Mouse (Mus musculus) lung, postnatal 10 days (tissue): ENCODE results near the gene Sgip1.

Experiments
- DNase-seq: peaks from one replicate; pipeline ENCODE4 v3.0.0; 2021

Sgip1 gene

DNA sequence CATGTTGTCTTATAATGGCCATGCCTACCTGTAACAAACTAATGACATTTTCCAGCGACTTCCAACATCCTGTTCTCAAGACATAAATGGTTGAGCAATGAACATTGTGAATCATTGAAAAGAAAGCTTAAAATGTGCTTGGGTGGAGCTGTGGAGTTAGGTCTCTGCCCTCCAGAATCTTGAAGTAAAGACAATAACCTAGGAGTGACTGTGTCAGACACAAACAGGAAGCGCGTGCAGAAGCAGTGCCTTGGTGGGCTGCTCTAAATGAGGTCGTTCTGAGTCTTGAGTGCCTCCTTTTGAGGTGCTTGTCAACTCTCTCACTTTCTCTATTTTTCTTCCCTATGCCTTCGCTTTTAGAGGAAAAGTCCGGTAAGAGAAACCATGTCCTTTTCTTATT, 159.1 kb downstream of the Sgip1 start:
- no peak for DNase-seq

DNA sequence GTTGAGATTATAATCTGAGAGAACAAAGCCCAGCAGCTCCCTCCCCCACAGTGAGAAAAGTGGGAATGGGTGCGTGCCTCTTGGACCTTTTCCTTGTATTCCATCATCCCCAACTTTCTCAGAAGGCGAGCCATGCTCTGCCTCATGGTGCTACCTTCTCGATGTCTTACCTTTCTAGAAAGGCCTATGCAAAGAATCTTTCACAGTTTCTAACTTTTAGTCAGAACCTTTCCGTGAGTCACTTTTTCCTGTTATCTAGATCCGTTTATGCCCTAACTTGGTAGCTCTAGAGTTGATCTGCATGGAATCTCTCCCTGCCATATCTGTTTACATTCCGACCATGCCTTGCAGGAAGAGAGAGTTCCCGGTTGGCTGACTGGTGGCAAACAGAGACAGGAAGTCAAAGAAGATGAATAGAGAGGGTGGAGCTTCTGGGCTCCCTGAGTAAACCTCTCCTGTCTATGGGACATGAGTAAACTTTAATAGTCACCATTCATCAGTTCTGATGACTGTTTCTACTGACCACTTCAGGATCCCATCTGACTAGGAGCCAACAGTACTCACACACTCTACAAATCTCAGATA, 166.8 kb downstream of the Sgip1 start:
- DNase-seq, result peak; percentile 44

DNA sequence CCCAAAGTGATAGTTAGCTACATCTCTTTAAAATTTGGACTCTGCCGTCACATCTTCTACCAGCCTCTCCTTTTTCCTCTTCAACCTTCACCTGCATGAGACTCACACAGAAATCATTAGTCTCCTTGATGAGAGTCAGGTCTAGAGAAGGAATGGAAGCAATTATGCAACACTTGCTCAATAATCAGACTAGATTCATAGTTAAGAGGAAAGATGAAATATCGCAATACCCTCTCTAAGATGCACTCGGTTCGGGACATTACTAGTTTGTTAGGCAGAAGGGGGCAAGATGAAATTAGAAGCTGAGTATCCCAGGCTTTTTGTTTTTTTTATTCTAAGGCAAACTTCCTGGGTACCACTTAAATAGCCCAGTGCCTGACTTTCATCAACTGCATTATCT, 169.1 kb downstream of the Sgip1 start:
- no peak for DNase-seq

DNA sequence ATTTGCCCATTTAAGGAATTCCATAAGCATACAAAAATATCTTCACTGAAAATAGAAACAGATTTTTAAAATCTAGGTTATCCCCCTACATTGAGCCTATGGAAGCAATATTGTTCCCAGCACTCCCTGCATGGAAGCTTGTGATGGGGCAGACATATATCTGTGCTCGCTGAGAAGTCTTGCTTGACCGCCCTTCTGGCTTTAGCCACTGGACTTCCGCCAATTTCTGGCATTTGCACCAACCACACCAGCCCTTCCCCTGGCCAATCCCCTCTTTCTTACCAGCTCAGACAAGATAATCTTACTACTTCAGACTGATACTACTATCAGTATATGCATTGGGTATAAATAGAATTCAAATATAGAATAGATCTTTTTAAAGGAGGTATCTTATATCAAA, 172.1 kb downstream of the Sgip1 start:
- DNase-seq, result no peak

DNA sequence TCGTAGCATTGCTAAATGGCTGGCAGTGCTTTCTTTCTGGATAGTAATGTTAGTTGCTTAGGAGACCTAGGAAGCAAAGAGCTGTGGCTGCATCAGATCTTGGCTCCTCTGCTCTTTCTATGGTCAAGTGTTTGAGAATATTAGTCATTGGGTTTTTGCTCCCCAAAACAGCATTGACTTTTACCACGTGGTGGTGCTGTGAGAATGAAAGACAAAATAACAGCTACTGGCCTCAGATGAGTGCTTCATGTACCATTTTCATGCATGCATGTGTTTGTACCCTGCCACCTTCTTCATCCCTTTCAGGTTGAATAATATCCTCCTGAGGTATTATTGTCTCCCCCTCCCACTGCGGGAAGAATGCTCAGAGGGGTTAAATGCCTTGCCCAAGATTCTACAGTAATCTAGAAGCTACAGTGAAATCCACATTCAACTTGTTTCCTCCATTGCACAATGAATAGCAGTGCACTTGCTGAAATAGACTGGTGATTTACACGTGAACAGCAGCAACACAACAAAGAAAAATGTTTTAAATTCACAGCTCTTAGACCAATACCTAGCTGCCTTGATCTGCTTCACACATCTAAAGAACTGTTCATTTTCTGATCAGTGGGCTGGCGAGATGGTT, 172.7 kb downstream of the Sgip1 start:
- no peak for DNase-seq

DNA sequence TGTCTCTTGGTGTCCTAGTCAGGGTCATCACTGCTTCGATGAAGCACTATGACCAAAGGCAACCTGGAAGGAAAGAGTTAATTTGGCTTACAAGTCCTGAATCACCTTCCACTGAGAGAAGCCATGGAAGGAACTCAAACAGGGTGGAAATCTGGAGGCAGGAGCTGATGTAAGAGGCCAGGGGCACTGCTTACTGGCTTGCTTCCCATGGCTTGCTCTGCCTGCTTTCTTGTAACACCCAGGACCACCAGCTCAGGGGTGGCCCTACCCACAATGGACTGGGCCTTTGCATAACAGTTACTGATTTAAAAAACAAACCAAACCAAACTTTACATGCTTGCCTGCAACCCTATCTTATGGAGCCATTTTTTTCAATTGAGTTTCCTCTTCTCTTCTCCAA, 177.1 kb downstream of the Sgip1 start:
- no peak for DNase-seq

DNA sequence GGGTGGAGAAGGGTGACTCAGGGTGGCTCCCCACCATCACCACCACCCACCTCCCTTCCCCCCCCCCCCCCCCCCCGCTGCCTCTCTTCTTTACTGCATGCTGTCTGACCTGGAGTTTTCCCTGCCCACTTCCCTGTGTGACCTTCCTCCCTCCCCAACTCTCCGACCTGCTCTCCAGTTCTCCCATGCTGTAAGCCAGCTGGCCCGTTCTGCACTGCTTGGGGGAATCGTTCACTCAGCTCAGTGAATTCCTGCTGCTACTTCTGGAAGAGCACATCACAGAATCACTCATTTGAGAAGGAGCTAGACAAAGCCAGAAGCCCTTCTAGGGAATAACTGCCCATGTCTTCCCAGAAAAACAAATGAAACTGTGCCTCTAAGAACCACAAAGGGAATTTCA, 188.4 kb downstream of the Sgip1 start:
- DNase-seq, result no peak

DNA sequence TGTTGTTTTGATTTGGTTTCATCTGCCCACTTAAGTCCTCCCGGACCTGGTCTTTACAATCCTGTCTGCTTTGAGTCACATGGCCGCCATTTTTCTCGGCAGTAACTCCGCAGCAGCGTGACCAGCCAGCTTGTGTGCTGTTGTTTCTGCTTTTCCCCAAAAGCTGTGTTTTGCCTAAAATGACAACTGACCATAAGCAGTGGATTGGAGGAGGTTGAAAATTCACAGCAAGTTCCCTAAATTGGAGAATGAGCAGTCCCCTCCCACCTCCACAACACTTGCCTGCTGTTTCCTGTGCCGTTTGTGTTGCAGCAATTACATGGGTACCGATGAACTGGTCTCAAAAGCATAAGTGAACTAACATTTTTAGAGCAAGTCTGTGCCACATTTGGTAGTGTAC, 189.6 kb downstream of the Sgip1 start:
- DNase-seq, result no peak

DNA sequence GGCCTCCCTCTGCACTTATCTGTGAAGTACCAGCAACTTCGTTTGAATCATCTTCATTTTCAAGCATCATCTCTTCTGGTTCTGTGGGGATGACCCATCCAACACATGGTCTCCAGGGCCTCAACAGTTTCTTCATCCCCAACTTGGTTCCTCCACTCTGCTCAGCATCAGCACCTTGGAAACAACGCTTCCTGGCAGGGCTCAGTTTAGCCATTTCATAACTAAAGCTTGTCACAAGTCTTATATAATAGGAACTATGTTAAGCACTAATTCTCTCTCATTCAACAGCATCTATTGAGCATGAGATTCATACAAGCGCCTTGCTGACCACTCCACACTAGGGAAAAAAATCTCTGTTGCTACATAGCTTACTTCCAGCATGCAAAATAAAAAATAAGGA, 199.2 kb downstream of the Sgip1 start:
- no peak for DNase-seq

DNA sequence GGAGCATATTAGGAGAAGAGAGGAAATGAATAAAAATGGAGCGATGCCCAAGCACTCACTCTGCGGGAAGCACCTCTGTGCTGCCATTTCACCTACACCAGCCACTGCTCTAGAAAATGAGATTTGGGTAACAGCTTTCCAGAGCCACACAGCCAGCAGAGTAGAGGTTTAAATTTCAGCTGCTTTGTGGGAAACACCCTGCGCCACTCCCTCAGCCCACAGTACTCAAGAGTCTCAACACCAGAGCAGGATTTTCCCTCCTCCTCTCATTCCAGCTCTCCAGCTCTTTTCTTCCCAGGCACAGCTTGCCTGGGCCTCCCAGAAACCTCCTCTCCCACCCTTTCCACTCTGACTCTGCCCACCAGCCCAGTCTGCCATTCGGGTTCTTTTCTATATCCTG, 199.6 kb downstream of the Sgip1 start:
- DNase-seq, result no peak

DNA sequence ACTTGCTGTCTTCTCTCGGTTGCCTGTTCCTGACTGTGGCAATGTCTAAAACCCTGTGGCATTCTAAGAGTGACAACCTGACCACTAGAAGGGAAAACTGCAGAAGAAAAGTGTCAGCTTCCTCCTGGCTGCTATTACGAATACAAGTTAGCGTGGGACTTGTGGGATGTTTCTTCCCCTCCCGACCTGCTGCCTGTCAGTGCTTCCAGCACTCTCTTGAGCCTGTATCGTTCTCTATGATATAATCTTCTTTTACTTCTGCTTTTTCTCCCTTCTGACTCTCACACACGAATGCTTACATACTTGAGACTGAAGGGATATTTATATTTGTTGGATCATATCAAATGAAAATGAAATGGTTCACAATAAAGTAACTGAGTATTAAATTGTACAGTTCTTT, 203.2 kb downstream of the Sgip1 start:
- no peak for DNase-seq

DNA sequence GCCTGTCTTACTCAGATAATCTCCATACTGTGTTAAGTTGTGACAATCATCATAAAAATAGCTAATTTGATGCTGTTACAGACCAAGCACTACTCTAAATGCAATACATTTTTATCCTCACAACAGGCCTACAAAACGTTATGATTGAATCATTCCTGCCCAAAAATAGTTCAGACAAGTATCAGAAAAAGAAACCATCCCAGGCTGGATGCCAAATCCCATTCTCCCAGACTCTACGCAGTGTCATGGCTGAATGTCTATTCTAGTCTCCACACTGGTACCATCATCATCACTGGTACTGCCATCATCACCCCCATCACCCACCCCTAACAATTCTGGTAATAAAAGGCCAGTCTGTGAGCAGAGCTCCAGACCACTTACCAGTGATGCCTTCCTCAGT, 211.4 kb downstream of the Sgip1 start:
- no peak for DNase-seq

DNA sequence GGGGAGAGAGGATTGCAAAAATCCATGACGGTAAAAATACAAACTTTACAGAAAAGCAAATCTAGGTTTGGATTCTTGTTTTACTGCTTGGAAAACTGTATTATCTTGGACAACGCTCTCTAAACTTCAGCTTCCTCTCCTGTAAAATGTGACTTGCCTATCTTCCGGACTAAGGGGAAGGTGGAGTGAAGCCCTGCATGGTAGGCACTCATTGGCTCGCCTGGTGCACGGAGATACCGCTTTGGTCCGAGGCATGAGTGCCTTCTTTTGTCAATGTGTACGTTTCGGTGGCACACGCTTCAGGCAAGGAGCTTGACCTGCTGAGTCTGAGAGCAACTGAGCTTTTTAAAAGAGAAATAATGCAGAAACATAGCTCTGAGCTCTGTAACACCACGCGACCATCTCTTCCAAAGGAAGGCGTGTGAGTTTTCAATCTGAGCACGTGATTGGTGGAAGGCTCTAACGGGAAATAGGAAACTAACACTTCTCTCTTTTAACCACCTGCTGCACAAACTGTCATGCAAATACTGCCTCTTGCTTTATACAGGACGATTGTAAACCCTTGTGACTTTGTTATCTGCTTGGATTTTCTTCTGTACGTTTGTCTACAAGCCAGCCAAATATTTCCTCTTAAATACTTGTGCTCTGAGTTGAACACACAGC, 214.3 kb downstream of the Sgip1 start:
- DNase-seq, result no peak

DNA sequence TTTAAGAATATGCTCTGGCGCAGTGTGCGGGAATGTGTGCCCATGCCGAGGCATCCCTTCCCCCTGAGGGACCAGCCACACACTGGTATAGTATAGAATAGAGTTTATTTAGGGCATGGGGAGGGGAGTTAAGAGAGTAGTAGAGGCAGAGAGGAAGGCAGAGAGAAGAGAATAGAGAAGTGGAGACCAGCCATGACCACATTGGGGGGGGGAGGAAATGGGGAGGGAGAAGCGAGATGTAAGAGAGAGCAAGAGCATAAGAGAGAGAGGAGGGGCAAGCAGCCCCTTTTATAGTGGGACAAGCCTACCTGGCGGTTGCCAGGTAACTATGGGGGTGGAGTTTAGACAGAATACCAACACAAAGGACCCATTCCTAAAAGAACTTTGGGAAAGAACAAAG, 218.3 kb downstream of the Sgip1 start:
- no peak for DNase-seq

DNA sequence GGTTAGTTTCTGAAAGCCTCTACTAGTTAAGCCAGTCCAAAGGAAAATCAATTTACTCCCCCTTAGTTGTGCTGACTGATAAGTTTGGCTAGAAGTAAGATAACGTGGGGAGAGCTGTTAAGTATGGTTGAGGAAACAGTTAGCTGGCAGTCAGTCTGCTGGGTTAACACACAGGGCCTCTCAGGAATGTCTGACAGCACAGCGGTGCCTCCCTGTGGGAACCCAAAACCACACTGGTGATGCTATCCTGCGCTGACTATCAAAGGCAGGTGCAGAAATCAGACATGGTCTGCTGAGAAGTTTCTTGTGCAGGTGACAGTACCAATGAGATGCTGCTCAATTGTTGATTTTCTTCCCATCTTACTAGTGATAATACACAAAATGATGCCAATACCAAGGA, 223.1 kb downstream of the Sgip1 start:
- DNase-seq, result no peak

DNA sequence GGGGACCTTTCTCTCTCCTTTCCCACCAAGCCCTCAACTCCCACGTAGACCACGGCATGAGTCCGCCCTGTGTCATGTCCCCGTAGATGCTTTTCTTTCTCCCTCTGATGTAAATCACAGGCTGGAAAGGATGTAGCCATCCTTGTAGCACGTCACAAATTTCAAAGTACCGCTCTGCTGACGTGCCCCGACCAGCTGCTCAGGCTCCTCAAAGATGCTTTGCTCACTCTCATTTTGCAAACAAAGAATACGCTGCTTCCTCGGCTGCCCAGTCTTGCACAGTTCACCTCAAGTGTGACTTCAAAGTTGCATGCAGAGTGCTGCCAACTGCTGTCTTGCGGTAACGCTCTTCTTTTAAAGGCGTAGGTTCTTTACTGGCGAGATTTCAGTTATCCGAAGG, 226.7 kb downstream of the Sgip1 start:
- no peak for DNase-seq

DNA sequence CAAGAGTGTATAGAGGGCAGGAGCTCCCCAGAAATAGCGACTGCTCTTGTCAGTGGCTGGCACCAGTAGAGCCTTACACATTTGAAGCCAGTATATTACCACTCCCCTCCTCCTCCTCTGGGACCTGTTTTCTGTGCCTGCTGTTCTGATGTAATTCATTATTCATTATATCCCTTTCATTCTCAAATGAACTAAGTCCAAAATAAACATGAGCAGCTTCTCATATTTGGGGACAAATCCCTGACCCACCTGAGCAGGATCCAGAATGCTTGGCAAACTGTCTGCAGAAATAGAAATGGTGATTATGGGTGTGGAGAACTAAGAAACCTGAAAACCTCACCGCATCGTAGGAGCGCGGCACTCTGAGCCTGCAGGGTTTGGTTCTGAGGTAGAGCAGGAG, 228.5 kb downstream of the Sgip1 start:
- no peak for DNase-seq

DNA sequence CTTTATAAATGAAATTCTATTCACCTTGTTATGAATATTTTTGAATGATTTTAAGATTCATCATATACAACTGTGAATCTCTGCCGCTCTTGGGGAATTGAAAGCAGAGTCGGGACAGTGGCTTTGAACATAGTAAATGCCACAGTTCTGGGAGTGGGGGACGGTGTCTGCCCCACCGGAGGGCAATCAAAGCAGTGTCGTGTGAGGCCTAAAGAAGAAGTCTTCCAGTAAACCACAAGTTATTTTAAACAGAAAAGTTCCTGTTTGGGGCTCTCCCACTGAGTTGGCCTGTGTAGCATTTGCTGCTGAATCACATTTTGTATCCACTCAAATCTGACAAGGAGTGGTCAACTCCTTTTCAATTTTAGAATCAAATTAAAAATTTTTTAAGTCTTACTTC, 230.1 kb downstream of the Sgip1 start:
- DNase-seq, result no peak

DNA sequence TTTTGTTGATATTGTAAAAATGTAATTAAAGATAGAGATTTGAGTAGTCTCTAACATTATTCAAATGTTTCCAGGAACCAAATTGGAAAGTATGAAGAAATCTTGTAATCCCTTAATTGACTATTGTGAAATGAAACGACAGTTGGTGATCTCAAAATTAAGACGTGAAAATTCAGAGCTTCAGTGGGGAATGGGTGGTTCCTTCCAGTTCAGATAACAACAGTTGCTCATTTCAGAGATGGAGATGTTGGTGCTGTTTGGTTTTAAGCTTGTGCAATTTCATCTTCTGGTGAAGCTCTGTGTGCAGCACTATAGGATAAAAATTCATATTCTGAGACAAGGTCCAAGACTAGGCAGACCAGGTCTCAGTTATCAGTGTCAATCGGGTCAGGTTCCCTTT, 231.0 kb downstream of the Sgip1 start:
- DNase-seq, result no peak

DNA sequence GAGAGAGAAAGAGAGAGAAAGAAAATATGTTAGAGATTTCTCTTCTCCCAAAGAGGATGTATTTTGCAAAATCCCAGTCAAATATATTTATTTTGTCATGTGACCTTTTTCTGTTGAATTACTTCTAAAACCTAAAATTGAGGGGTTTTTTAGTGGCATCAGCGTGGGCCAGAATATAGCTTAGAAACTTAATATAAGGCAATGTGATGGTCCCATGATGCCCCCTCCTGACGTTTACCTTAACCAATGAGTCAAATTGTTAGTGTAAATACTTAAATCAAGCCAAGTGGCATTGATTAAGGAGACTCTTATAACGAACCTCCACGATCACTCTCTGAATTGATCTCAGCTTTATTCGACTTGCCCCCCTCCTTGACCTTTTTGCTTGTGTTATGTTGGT, 233.1 kb downstream of the Sgip1 start:
- no peak for DNase-seq

DNA sequence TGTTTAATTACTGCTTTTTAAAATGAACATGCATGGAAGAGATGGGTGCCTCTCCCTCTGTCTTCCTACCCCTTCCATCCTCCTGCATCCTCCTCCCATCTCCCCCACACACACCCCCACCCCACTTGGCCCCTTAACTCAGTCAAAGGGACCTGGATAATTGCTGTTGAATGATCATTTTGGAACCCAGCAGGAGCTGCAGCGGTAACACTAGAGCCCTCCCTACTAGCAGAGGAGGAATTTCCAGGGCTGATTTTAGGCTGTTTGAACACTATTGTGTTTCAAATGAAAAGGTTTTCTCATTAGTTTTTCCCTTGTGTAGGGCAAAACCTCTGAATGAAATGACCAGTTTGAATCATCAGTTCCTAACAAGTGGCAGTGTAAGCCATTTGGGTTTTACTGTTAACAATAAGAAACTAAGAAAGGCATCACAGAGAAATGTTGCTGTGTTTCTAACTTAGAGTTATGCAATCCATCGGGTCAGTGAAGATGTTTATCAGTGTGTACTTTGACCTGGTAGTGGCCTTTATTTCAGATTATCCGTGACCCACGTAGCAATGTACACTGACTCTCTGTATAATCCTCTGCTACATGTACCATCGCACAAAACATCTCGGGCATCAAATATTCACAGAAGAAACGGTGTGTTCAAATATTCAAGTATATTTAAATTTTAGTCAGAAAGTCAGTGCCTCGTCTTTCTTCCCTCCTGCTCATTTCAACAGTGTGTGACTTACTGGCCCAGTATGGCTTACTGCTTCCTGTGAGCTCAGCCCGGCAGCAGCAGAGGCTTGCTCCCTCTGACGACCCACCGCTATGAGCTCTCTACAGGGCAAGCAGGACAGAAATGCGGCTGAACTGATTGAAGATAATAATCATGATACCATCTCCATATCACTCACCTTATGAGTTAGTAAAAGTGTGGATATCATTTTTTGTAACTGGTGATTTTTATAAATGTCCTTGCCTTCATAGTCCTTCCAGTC, 235.5 kb downstream of the Sgip1 start:
- DNase-seq, result no peak

DNA sequence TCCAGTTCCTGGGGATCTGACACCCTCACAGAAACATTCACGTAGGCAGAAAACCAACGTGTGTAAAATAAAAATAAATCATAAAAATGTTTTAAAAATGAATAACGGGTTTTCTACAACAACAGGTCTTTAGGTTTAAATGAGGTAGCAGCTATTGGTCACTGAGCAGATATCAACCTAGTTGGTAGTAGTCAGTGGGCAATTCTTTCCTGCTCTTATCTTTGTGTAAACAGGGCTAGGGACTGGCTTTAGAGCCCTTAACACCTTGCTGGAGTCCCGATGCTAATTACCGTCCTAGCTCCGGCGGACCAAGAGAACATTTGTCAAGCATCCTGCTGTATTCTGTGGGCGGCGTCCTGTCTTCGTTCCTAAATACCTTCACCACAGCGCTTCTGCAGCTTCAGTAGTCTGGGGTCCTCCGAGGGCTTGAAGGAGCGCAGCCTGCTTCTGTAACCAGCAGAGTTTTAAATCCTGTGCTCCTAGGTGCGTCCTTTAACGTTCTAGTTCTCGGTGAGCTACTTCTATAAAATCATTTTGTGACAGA, 236.8 kb downstream of the Sgip1 start:
- DNase-seq, result no peak

DNA sequence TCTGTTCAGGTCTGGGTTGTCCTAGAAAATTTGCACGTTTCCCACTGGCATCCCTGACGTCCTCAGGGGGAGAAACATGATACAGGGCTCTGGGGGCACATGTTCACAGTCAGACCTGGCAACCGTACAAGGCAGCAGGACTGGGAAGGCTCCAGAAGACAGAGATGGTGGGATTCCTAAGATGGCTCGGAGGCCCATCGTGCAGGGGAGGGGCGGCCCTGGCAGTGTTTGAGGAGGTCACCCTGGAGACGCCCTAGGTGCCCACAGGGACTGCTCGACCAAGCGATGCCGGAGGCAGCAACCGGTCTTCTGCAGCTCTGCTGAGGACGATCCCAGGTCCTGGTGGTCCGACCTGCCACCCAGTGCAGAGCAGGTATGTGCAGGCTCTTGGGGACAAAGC, 237.3 kb downstream of the Sgip1 start, which contains the start of gene Tctex1d1:
Tctex1d1 (plus strand) TSS at position 167 of the 400 bp plus-strand sequence.
- peak; percentile 33 for DNase-seq
